Mouse (Mus musculus): ENCODE measurements at regions not wholly inside any gene's neighbourhood (a gene's known extent, or its start where the extent isn't known, plus 50 kb on each side); places are given as distances from the start of the nearest gene placed in this dataset.

GRCm38 (mm10) chr13:114237391-114237790 is 150.7 kb downstream of the Ndufs4 start:
- Histone ChIP-seq H3K9me3 (replicated peaks) (no peaks in the 10 kb centered on the region), H3K9ac (no peak overlapping the region), H3K4me2 (no peak overlapping the region), H3K36me3 (no peaks in the 10 kb centered on the region), H3K27me3 (no peaks in the 10 kb centered on the region), H3K27ac (no peak overlapping the region), H3K4me1 (replicated peaks) (peaks cover under 1% of the 10 kb centered on the region; the same call in 1 of the 2 replicates), H3K4me3 (replicated peaks) (no peak overlapping the region)
- DNase-seq = no peak
- ATAC-seq (ENCODE audit: low read depth) = no peak
- 73% methylated on average over 8 of the region's 8 CpGs for WGBS (ENCODE audit: insufficient replicate concordance)

GRCm38 (mm10) chr13:114235892-114236291 is 152.2 kb downstream of the Ndufs4 start:
- no peaks in the 10 kb centered on the region for H3K36me3 ChIP-seq
- ATAC-seq (ENCODE audit: low read depth) (no peak), DNase-seq (no peak)
- H3K27me3 ChIP-seq = no peaks in the 10 kb centered on the region
- H3K4me1 ChIP-seq (replicated peaks) = peaks cover 6% of the 10 kb centered on the region
- no peaks in the 10 kb centered on the region for H3K9me3 ChIP-seq (replicated peaks)
- no peak overlapping the region for H3K9ac ChIP-seq
- H3K4me2 ChIP-seq = no peak overlapping the region
- H3K4me3 ChIP-seq (replicated peaks) = no peak overlapping the region
- no peak overlapping the region for H3K27ac ChIP-seq
- WGBS (ENCODE audit: insufficient replicate concordance) = 61% methylated on average over 4 of the region's 4 CpGs

GRCm38 (mm10) chr13:114232203-114232602 is 155.9 kb downstream of the Ndufs4 start:
- Histone ChIP-seq H3K9ac (no peak overlapping the region), H3K4me1 (replicated peaks) (peaks cover 15% of the 10 kb centered on the region), H3K27me3 (no peaks in the 10 kb centered on the region), H3K27ac (no peak overlapping the region), H3K36me3 (no peaks in the 10 kb centered on the region), H3K9me3 (replicated peaks) (no peaks in the 10 kb centered on the region), H3K4me2 (no peak overlapping the region), H3K4me3 (replicated peaks) (no peak overlapping the region)
- DNase-seq (no peak), ATAC-seq (ENCODE audit: low read depth) (peak; percentile 77)
- WGBS (ENCODE audit: insufficient replicate concordance) = 72% methylated on average over 3 of the region's 3 CpGs

GRCm38 (mm10) chr13:114230557-114230956 is 157.5 kb downstream of the Ndufs4 start:
- Histone ChIP-seq H3K27me3 (no peaks in the 10 kb centered on the region), H3K36me3 (no peaks in the 10 kb centered on the region), H3K4me1 (replicated peaks) (peaks cover 16% of the 10 kb centered on the region), H3K4me2 (no peak overlapping the region), H3K9ac (no peak overlapping the region), H3K4me3 (replicated peaks) (no peak overlapping the region), H3K9me3 (replicated peaks) (no peaks in the 10 kb centered on the region), H3K27ac (no peak overlapping the region)
- WGBS (ENCODE audit: insufficient replicate concordance) = 59% methylated on average over 4 of the region's 4 CpGs
- ATAC-seq (ENCODE audit: low read depth) (no peak), DNase-seq (no peak)

GRCm38 (mm10) chr13:114227046-114227445 is 161.0 kb downstream of the Ndufs4 start:
- H3K4me3 ChIP-seq (replicated peaks) = no peak overlapping the region
- ATAC-seq (ENCODE audit: low read depth) (no peak), DNase-seq (no peak)
- 63% methylated on average over 4 of the region's 4 CpGs for WGBS (ENCODE audit: insufficient replicate concordance)
- H3K4me1 ChIP-seq (replicated peaks) = peaks cover 12% of the 10 kb centered on the region
- H3K27ac ChIP-seq = no peak overlapping the region
- no peaks in the 10 kb centered on the region for H3K36me3 ChIP-seq
- H3K9me3 ChIP-seq (replicated peaks) = no peaks in the 10 kb centered on the region
- no peak overlapping the region for H3K4me2 ChIP-seq
- no peak overlapping the region for H3K9ac ChIP-seq
- H3K27me3 ChIP-seq = no peaks in the 10 kb centered on the region

GRCm38 (mm10) chr13:114226291-114226925 is 161.7 kb downstream of the Ndufs4 start:
- WGBS (ENCODE audit: insufficient replicate concordance) = 59% methylated on average over 7 of the region's 7 CpGs

GRCm38 (mm10) chr13:114219870-114220492 is 168.1 kb downstream of the Ndufs4 start:
- H3K4me2 ChIP-seq = no peak overlapping the region
- no peaks in the 10 kb centered on the region for H3K27me3 ChIP-seq
- DNase-seq (no peak), ATAC-seq (ENCODE audit: low read depth) (no peak)
- no peaks in the 10 kb centered on the region for H3K9me3 ChIP-seq (replicated peaks)
- no peak overlapping the region for H3K27ac ChIP-seq
- H3K4me3 ChIP-seq (replicated peaks) = no peak overlapping the region
- no peaks in the 10 kb centered on the region for H3K36me3 ChIP-seq
- 71% methylated on average over 5 of the region's 5 CpGs for WGBS (ENCODE audit: insufficient replicate concordance)
- no peaks in the 10 kb centered on the region for H3K4me1 ChIP-seq (replicated peaks)
- no peak overlapping the region for H3K9ac ChIP-seq

More at GRCm38 (mm10) chr13:114226291-114226925, 161.7 kb downstream of the Ndufs4 start:
- Histone ChIP-seq H3K27ac (no peak overlapping the region), H3K27me3 (no peaks in the 10 kb centered on the region), H3K36me3 (no peaks in the 10 kb centered on the region), H3K9me3 (replicated peaks) (no peaks in the 10 kb centered on the region), H3K9ac (no peak overlapping the region), H3K4me2 (no peak overlapping the region), H3K4me3 (replicated peaks) (no peak overlapping the region), H3K4me1 (replicated peaks) (peaks cover 10% of the 10 kb centered on the region; the same call in 1 of the 2 replicates)
- ATAC-seq (ENCODE audit: low read depth) = no peak
- no peak for DNase-seq

GRCm38 (mm10) chr13:114215044-114215443 is 173.0 kb downstream of the Ndufs4 start:
- no peaks in the 10 kb centered on the region for H3K9me3 ChIP-seq (replicated peaks)
- WGBS (ENCODE audit: insufficient replicate concordance) = 75% methylated on average over 4 of the region's 4 CpGs
- no peak overlapping the region for H3K27ac ChIP-seq

More at GRCm38 (mm10) chr13:114215044-114215443, 173.0 kb downstream of the Ndufs4 start:
- Histone ChIP-seq H3K36me3 (no peaks in the 10 kb centered on the region), H3K4me3 (replicated peaks) (no peak overlapping the region), H3K4me2 (no peak overlapping the region), H3K9ac (no peak overlapping the region), H3K4me1 (replicated peaks) (no peaks in the 10 kb centered on the region), H3K27me3 (no peaks in the 10 kb centered on the region)
- ATAC-seq (ENCODE audit: low read depth) (no peak), DNase-seq (no peak)

All from liver, embryonic 13.5 days (tissue).